Mouse (Mus musculus): Measurements from ENCODE around the gene Tgm4.

DNA sequence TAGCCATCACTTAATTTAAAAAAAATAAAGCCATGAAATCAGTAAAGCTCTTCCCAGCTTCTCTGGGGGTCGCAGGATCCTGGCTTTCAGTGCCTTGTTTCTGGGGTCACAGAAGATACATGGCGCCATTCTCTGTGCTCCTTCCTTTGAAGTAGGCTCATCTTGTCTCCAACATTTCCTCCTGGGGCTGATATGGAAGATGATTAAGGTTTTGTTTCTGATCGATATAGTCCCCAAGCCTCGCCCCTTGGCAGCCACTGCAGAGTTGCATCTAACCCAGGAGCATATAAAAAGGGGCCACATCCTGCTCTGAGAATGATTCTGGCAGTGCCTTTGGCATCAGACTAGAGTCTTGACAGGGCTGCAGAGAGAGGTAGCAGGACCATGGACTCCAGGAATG, at the start of gene Tgm4:
- TF ChIP-seq CTCF (IDR thresholded peaks at IDR 0.05; ENCODE audit: control insufficient read depth, insufficient read depth, insufficient replicate concordance, low read depth, low read length) = no peak
- TF ChIP-seq POLR2A (IDR thresholded peaks at IDR 0.05; ENCODE audit: control insufficient read depth, low read depth, low read length) = no peak

Measured in testis, adult 2 months (tissue).